Mouse (Mus musculus): Measurements from ENCODE around the gene Tcl1b3.
"Not testable (repeated sequence)": the region's sequence is repeated elsewhere in the genome, so short reads cannot be mapped to it uniquely, and the experiment has no call there.

GRCm38 (mm10) chr12:105144928-105145327 is 45.9 kb upstream of the Tcl1b3 start:
- not testable (repeated sequence) for TF ChIP-seq POLR2A (IDR thresholded peaks at IDR 0.05; ENCODE audit: low read depth, low read length); CTCF (IDR thresholded peaks at IDR 0.05; ENCODE audit: extremely low read depth, insufficient read depth, insufficient read length, insufficient replicate concordance)

Measured in spleen, adult 2 months (tissue).